Mouse (Mus musculus): ENCODE data around the gene Gm38655.

- TF ChIP-seq EP300 (IDR thresholded peaks at IDR 0.05; ENCODE audit: insufficient read depth, low read depth, low read length) (no peak), POLR2A (IDR thresholded peaks at IDR 0.05; ENCODE audit: insufficient read depth, low read length) (no peak)
Observed at GRCm38 (mm10) chr17:25219492-25220295, 44.4 kb upstream of the Gm38655 start.
